Mouse (Mus musculus) liver, embryonic 13.5 days (tissue): Measurements from ENCODE around the gene Tab1. TPM values are rescaled to one million over a fixed set of nuclear protein-coding genes. Genes with fewer than 3 reads are reported as not detected.

Experiments
- ATAC-seq: fragments of 200-750 bp; cut with Nextera tagmentation; 2 replicates; pipeline ENCODE4 v1.8.0; 2017; ENCODE audit warnings: low read depth, mild to moderate bottlenecking, moderate number of reproducible peaks, moderate library complexity
- DNase-seq: peaks from one replicate; pipeline ENCODE4 v3.0.0; 2022
- H3K27ac ChIP-seq: fragments of 300-500 bp; sonication (generic); 2 replicates; pipeline ENCODE4 v1.5.1; 2015; ENCODE audit warnings: moderate library complexity, mild to moderate bottlenecking, inconsistent platforms
- H3K27me3 ChIP-seq: fragments of 300-500 bp; sonication (generic); 2 replicates; pipeline ENCODE4 v1.6.1; 2015; ENCODE audit warnings: mild to moderate bottlenecking, inconsistent platforms
- H3K36me3 ChIP-seq: fragments of 300-500 bp; sonication (generic); 2 replicates; pipeline ENCODE4 v1.6.1; 2015; ENCODE audit warnings: mild to moderate bottlenecking, inconsistent platforms
- H3K4me1 ChIP-seq: fragments of 300-500 bp; sonication (generic); replicated peaks from 2 replicates; pipeline ENCODE4 v1.6.1; 2015; ENCODE audit warnings: inconsistent platforms
- H3K4me2 ChIP-seq: fragments of 300-500 bp; sonication (generic); 2 replicates; pipeline ENCODE4 v1.6.1; 2015; ENCODE audit warnings: inconsistent platforms, mild to moderate bottlenecking, moderate library complexity
- H3K4me3 ChIP-seq: fragments of 300-500 bp; sonication (generic); replicated peaks from 2 replicates; pipeline ENCODE4 v1.5.1; 2015; ENCODE audit warnings: mild to moderate bottlenecking, inconsistent platforms
- H3K9ac ChIP-seq: fragments of 300-500 bp; sonication (generic); 2 replicates; pipeline ENCODE4 v1.6.1; 2015; ENCODE audit warnings: mild to moderate bottlenecking, inconsistent platforms
- H3K9me3 ChIP-seq: fragments of 300-500 bp; sonication (generic); replicated peaks from 2 replicates; pipeline ENCODE4 v1.6.1; 2016; ENCODE audit warnings: inconsistent platforms
- WGBS: fragments of 180-500 bp; shearing (Covaris S2); methylation state at CpG from one replicate; pipeline ENCODE4 v1.1.7; 2015; ENCODE audit not compliant: insufficient replicate concordance; 5-methylcytosine and 5-hydroxymethylcytosine counted together
- polyA plus RNA-seq: library from polyadenylated mRNA; unstranded; fragments of >200 nt; fragmentation: Nextera tagmentation; extraction: Ambion mirVana; gene quantifications from 2 replicates; pipeline ENCODE4 v1.2.1, GENCODE M21; 2015

The Tab1 gene
- polyA plus RNA-seq, 1 experiment from 2014 or later: 12.5 TPM

GRCm38 (mm10) chr15:80203406-80203805 lies 70.5 kb downstream of the Tab1 start:
- Histone ChIP-seq H3K4me2 (no peak overlapping the region), H3K9me3 (no peaks in the 10 kb centered on the region), H3K9ac (no peak overlapping the region), H3K27ac (no peak overlapping the region), H3K4me3 (no peak overlapping the region), H3K27me3 (peaks cover 9% of the 10 kb centered on the region; the same call in 1 of the 2 replicates), H3K4me1 (0 out of 2 replicates have a peak, but pooled peaks cover 2% of the 10 kb centered on the region), H3K36me3 (no peaks in the 10 kb centered on the region)
- ATAC-seq (0 out of 2 replicates have a peak, but pooled peaks have one; percentile 29), DNase-seq (peak; percentile 41)
- WGBS: 27% methylated on average over 4 of the region's 4 CpGs

DNA sequence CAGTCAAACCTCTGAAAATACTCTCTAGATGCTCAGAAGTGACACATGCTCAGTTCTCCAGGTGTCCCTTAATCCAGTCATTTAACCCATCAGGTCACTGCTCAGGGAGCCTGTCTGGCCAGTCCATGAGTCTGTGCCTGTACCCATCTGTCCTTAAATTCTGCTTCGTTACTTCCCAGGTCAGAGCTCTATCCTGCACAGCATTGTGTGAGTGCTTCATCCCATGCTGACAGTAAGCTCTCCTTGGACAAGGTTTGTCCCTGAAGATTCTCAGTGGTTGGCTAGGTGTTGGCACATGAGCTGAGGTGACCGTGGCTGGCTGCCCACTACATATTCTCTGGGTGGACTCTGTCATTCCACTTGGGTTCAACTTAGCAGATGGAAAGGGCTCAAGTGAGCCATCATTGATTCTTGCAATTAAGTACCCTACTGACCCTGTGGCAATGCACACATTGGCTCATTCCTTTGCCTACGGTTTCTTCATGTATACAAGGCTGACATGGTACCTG lies 73.2 kb downstream of the Tab1 start:
- H3K4me1 ChIP-seq: 0 out of 2 replicates have a peak, but pooled peaks cover 2% of the 10 kb centered on the region
- H3K4me3 ChIP-seq: no peak overlapping the region
- peaks cover 16% of the 10 kb centered on the region; the same call in 1 of the 2 replicates for H3K27me3 ChIP-seq
- no peak overlapping the region for H3K4me2 ChIP-seq
- no peak for DNase-seq
- no peak for ATAC-seq
- H3K9ac ChIP-seq: no peak overlapping the region
- WGBS: 65% methylated on average over 3 of the region's 3 CpGs
- H3K27ac ChIP-seq: no peak overlapping the region
- no peaks in the 10 kb centered on the region for H3K36me3 ChIP-seq
- no peaks in the 10 kb centered on the region for H3K9me3 ChIP-seq

DNA sequence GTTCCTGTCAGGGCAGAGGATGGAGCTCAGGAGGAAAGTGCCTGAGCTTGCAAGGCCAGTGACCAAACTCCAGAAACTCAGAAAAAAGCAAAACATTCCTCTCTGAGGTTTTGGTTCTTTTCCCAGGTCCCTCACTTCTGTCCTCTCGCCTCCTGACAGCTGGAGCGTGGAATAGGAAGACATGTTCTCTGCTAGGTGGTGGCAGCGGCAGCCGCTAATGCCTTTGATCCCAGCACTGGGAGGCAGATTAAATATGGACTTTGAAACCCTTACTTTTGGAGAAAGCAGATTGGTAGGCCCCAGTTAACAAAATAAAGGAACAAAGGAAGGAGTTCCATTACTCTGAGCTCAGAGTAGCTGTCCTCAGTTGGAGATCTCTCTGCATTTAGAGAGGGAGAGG lies 75.5 kb downstream of the Tab1 start:
- H3K27me3 ChIP-seq: peaks cover 21% of the 10 kb centered on the region; the same call in 1 of the 2 replicates
- ATAC-seq (no peak), DNase-seq (no peak)
- no peak overlapping the region for H3K4me3 ChIP-seq
- WGBS: 39% methylated on average over 4 of the region's 4 CpGs
- H3K4me1 ChIP-seq: peaks cover 8% of the 10 kb centered on the region
- no peak overlapping the region for H3K9ac ChIP-seq
- H3K27ac ChIP-seq: no peak overlapping the region
- H3K9me3 ChIP-seq: no peaks in the 10 kb centered on the region
- H3K36me3 ChIP-seq: no peaks in the 10 kb centered on the region
- H3K4me2 ChIP-seq: no peak overlapping the region

Other genes with a start within 250 kb of the Tab1 start
- 41.7 and 53.3 TPM in 2 replicates for gene Apobec3, start 241.5 kb upstream of the Tab1 start, polyA plus RNA-seq
- 0.89 and 1.4 TPM in 2 replicates for gene Cbx7, start 162.0 kb upstream of the Tab1 start, polyA plus RNA-seq
- 0.63 and 0.76 TPM in 2 replicates for gene Pdgfb, start 118.2 kb upstream of the Tab1 start, polyA plus RNA-seq
- 16.0 and 20.5 TPM in 2 replicates for gene Syngr1, start 41.8 kb upstream of the Tab1 start, polyA plus RNA-seq
- 807 and 835 TPM in 2 replicates for gene Rpl3, start 41.3 kb upstream of the Tab1 start, polyA plus RNA-seq
- 0.44 and 0.58 TPM in 2 replicates for gene Mgat3, start 40.6 kb downstream of the Tab1 start, polyA plus RNA-seq
- 18.4 and 21.5 TPM in 2 replicates for gene Mief1, start 100.9 kb downstream of the Tab1 start, polyA plus RNA-seq
- gene AC140267.1, start 102.7 kb downstream of the Tab1 start, polyA plus RNA-seq: not detected in 2 replicates
- 138 and 152 TPM in 2 replicates for gene Atf4, start 122.1 kb downstream of the Tab1 start, polyA plus RNA-seq
- 39.6 and 41.9 TPM in 2 replicates for gene Rps19bp1, start 131.2 kb downstream of the Tab1 start, polyA plus RNA-seq
- not detected in 2 replicates for gene Cacna1i, start 154.1 kb downstream of the Tab1 start, polyA plus RNA-seq